Mouse (Mus musculus): ENCODE measurements at regions not wholly inside any gene's neighbourhood (a gene's known extent, or its start where the extent isn't known, plus 50 kb on each side); places are given as distances from the start of the nearest gene placed in this dataset.

GRCm38 (mm10) chr4:93790157-93790556 is 454.8 kb upstream of the Tusc1 start:
- H3K36me3 ChIP-seq (replicated peaks; ENCODE audit: low read length): no peaks in the 10 kb centered on the region
- TF ChIP-seq FLI1 (IDR thresholded peaks at IDR 0.05; ENCODE audit: low read length) (no peak), GATA1 (IDR thresholded peaks at IDR 0.05; ENCODE audit: borderline replicate concordance, low read length) (no peak)
- no peaks in the 10 kb centered on the region for H3K27me3 ChIP-seq (replicated peaks)
- H3K4me3 ChIP-seq (replicated peaks): no peak overlapping the region
- 0 out of 2 replicates have a peak, but pooled peaks cover 10% of the 10 kb centered on the region for H3K9me3 ChIP-seq
- H3K4me1 ChIP-seq: no peaks in the 10 kb centered on the region

- Histone ChIP-seq H3K27me3 (replicated peaks) (no peaks in the 10 kb centered on the region), H3K36me3 (replicated peaks; ENCODE audit: low read length) (no peaks in the 10 kb centered on the region), H3K9me3 (no peaks in the 10 kb centered on the region), H3K4me3 (replicated peaks) (no peak overlapping the region), H3K4me1 (no peaks in the 10 kb centered on the region)
- TF ChIP-seq FLI1 (IDR thresholded peaks at IDR 0.05; ENCODE audit: low read length) (no peak), GATA1 (IDR thresholded peaks at IDR 0.05; ENCODE audit: borderline replicate concordance, low read length) (no peak)
These were observed 419.2 kb upstream of the Tusc1 start for GRCm38 (mm10) chr4:93754497-93754896.

GRCm38 (mm10) chr4:93746326-93746725 is 411.0 kb upstream of the Tusc1 start:
- Histone ChIP-seq H3K4me3 (replicated peaks) (no peak overlapping the region), H3K36me3 (replicated peaks; ENCODE audit: low read length) (no peaks in the 10 kb centered on the region), H3K27me3 (replicated peaks) (no peaks in the 10 kb centered on the region), H3K4me1 (no peaks in the 10 kb centered on the region), H3K9me3 (no peaks in the 10 kb centered on the region)
- TF ChIP-seq GATA1 (IDR thresholded peaks at IDR 0.05; ENCODE audit: borderline replicate concordance, low read length) (no peak), FLI1 (IDR thresholded peaks at IDR 0.05; ENCODE audit: low read length) (no peak)

- H3K9me3 ChIP-seq: no peaks in the 10 kb centered on the region
- H3K36me3 ChIP-seq (replicated peaks; ENCODE audit: low read length): no peaks in the 10 kb centered on the region
- H3K4me3 ChIP-seq (replicated peaks): no peak overlapping the region
- TF ChIP-seq GATA1 (IDR thresholded peaks at IDR 0.05; ENCODE audit: borderline replicate concordance, low read length) (no peak), FLI1 (IDR thresholded peaks at IDR 0.05; ENCODE audit: low read length) (no peak)
- H3K4me1 ChIP-seq: no peaks in the 10 kb centered on the region
- H3K27me3 ChIP-seq (replicated peaks): no peaks in the 10 kb centered on the region
These were observed 378.4 kb upstream of the Tusc1 start for GRCm38 (mm10) chr4:93713711-93714110.

DNA sequence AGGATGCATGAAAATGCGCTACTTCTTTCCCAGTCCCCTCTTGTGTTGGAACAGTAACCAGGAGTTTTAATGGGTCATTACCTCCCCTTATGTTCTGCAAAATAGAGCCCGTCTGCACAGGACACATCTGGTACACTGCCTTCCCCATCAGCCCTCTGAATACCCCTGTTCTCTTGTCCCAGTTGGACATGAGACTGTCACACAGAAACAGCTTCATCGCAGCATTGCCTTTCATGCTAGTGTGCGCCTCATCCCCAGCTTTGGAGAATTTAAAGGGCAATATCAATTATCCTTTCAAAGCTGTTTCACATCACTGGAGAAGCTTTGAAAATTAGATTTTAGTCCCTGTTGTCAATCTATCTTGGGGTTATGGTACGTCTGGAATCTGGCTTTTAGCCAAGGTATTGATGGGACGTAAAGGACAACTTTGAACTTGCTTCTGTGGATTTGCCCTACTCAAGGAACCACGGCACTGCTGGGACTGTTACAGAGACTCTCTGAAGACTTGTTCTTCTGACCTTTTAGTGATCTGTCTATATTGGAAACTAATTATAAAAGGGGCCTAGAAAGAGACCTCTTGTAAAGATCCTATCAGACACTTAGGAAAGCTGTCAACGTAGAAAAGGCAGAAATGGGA is 341.2 kb upstream of the Tusc1 start:
- H3K4me1 ChIP-seq: no peaks in the 10 kb centered on the region
- H3K9me3 ChIP-seq: 0 out of 2 replicates have a peak, but pooled peaks cover 2% of the 10 kb centered on the region
- H3K36me3 ChIP-seq (replicated peaks; ENCODE audit: low read length): no peaks in the 10 kb centered on the region
- H3K4me3 ChIP-seq (replicated peaks): no peak overlapping the region
- no peak for TF ChIP-seq GATA1 (IDR thresholded peaks at IDR 0.05; ENCODE audit: borderline replicate concordance, low read length)
- no peaks in the 10 kb centered on the region for H3K27me3 ChIP-seq (replicated peaks)

GRCm38 (mm10) chr4:93675739-93676402 is 340.6 kb upstream of the Tusc1 start:
- Histone ChIP-seq H3K27me3 (replicated peaks) (no peaks in the 10 kb centered on the region), H3K4me3 (replicated peaks) (no peak overlapping the region), H3K4me1 (peaks cover under 1% of the 10 kb centered on the region), H3K9me3 (0 out of 2 replicates have a peak, but pooled peaks cover 2% of the 10 kb centered on the region), H3K36me3 (replicated peaks; ENCODE audit: low read length) (no peaks in the 10 kb centered on the region)
- no peak for TF ChIP-seq FLI1 (IDR thresholded peaks at IDR 0.05; ENCODE audit: low read length)
- no peak for TF ChIP-seq GATA1 (IDR thresholded peaks at IDR 0.05; ENCODE audit: borderline replicate concordance, low read length)

GRCm38 (mm10) chr4:93669050-93669449 is 333.7 kb upstream of the Tusc1 start:
- H3K9me3 ChIP-seq: 0 out of 2 replicates have a peak, but pooled peaks cover 2% of the 10 kb centered on the region

DNA sequence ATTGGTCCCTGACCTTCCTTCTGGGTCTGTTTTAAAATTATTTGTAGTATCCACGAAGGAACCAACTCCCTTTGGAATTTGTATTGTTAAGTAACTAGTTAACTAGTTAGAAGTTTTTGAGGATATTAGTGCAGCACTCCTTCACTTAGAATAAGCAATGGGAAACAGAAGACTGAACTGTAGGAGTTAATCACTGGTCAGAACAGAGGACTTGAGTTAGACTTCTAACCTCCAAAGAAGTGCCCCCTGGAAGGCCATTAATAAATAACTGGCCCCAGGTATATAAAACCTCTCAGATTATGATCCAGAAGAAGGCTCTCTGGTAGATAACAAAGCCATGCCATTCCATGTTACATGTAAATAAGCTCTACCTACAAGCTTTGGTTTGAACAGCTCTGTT is 329.0 kb upstream of the Tusc1 start:
- Histone ChIP-seq H3K9me3 (no peaks in the 10 kb centered on the region), H3K4me3 (replicated peaks) (no peak overlapping the region), H3K36me3 (replicated peaks; ENCODE audit: low read length) (no peaks in the 10 kb centered on the region), H3K4me1 (no peaks in the 10 kb centered on the region), H3K27me3 (replicated peaks) (no peaks in the 10 kb centered on the region)
- no peak for TF ChIP-seq GATA1 (IDR thresholded peaks at IDR 0.05; ENCODE audit: borderline replicate concordance, low read length)
- no peak for TF ChIP-seq FLI1 (IDR thresholded peaks at IDR 0.05; ENCODE audit: low read length)

More at GRCm38 (mm10) chr4:93669050-93669449, 333.7 kb upstream of the Tusc1 start:
- H3K27me3 ChIP-seq (replicated peaks): no peaks in the 10 kb centered on the region
- H3K36me3 ChIP-seq (replicated peaks; ENCODE audit: low read length): no peaks in the 10 kb centered on the region
- no peak for TF ChIP-seq FLI1 (IDR thresholded peaks at IDR 0.05; ENCODE audit: low read length)
- no peak for TF ChIP-seq GATA1 (IDR thresholded peaks at IDR 0.05; ENCODE audit: borderline replicate concordance, low read length)
- peaks cover 4% of the 10 kb centered on the region for H3K4me1 ChIP-seq
- H3K4me3 ChIP-seq (replicated peaks): no peak overlapping the region

DNA sequence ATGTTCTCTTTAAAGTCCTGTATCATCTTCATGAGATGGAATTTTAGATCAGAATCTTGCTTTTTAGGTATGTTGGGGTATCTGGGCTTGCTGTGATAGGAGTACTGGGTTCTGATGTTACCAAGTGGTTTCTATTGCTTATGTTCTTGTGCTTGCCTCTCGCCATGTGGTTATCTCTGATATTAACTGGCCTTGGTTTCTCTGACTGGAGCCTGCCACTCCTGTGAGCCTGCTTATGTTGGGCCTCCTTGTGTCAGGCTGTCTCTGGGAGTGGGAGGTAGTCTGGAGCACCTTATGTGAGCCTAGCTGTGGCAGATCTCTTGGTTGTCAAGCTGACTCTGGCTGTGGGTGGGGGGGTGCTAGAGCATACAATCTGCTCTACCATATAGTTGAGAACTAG is 302.9 kb upstream of the Tusc1 start:
- no peaks in the 10 kb centered on the region for H3K4me1 ChIP-seq
- H3K36me3 ChIP-seq (replicated peaks; ENCODE audit: low read length): no peaks in the 10 kb centered on the region
- H3K4me3 ChIP-seq (replicated peaks): no peak overlapping the region
- no peaks in the 10 kb centered on the region for H3K27me3 ChIP-seq (replicated peaks)
- TF ChIP-seq FLI1 (IDR thresholded peaks at IDR 0.05; ENCODE audit: low read length) (no peak), GATA1 (IDR thresholded peaks at IDR 0.05; ENCODE audit: borderline replicate concordance, low read length) (no peak)
- H3K9me3 ChIP-seq: peaks cover 3% of the 10 kb centered on the region; the same call in 1 of the 2 replicates

GRCm38 (mm10) chr4:93598474-93598873 is 263.2 kb upstream of the Tusc1 start:
- no peaks in the 10 kb centered on the region for H3K4me1 ChIP-seq
- H3K36me3 ChIP-seq (replicated peaks; ENCODE audit: low read length): no peaks in the 10 kb centered on the region

More at GRCm38 (mm10) chr4:93598474-93598873, 263.2 kb upstream of the Tusc1 start:
- Histone ChIP-seq H3K27me3 (replicated peaks) (no peaks in the 10 kb centered on the region), H3K4me3 (replicated peaks) (no peak overlapping the region), H3K9me3 (no peaks in the 10 kb centered on the region)
- TF ChIP-seq GATA1 (IDR thresholded peaks at IDR 0.05; ENCODE audit: borderline replicate concordance, low read length): no peak
- TF ChIP-seq FLI1 (IDR thresholded peaks at IDR 0.05; ENCODE audit: low read length): no peak
